In the genomic region with DNA sequence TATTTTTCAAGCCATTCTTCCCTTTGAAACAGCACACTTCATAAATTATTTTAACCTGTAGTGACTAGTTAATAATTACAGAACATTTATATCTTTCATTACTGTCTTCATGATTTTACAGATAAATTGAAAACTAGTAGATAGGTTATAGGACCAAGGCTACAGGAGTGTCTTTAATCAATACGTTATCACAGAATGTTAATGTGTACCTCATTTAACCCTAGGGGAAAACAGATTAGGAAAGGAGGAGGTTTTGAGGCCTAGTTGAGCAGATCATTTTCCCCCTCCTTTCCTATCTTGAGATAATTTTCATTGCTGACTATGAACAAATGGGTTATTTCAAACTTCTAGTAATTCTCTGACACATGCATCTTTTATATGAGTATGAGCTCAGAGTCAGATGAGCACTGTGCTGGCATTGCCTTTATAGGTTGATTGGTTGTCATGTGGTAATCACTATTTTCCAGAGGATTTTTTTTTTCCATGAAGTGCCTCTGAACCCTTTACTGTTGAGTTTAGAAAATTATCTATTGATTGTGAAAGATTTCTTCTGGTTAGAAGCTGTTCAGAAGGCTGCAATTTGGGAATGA, we compare ENCODE assay signal across 28 mouse cellular contexts. TPM values are rescaled to one million over a fixed set of nuclear protein-coding genes. Genes with fewer than 3 reads are reported as not detected.
"Had no signal": no experiment of that assay in that cellular context is flagged by ENCODE, and none has a peak within 500 bp of the region (broad histone marks: within the 10 kb centered on the region; RNA-seq: fewer than 3 reads in every experiment).

No protein-coding gene starts in this region.

- ATAC-seq: forebrain, embryonic 13.5 days; forebrain, embryonic 14.5 days; forebrain, embryonic 15.5 days; forebrain, embryonic 16.5 days; forebrain, postnatal 0 days had no signal

- H3K27me3 ChIP-seq: embryonic facial prominence, embryonic 12.5 days; embryonic facial prominence, embryonic 13.5 days; embryonic facial prominence, embryonic 15.5 days; forebrain, embryonic 12.5 days; forebrain, embryonic 13.5 days; forebrain, embryonic 15.5 days had no signal

- H3K9ac ChIP-seq: embryonic facial prominence, embryonic 12.5 days; embryonic facial prominence, embryonic 13.5 days; embryonic facial prominence, embryonic 15.5 days; forebrain, embryonic 12.5 days; forebrain, embryonic 13.5 days; forebrain, embryonic 15.5 days; forebrain, postnatal 0 days had no signal

- DNase-seq: cerebellum, adult 2 months; cerebellum, adult 8-10 months; cerebellum, adult 9-10 months; cerebellum, adult 9-11 months; cerebellum, postnatal 10 days; cerebellum, postnatal 14 days; cerebellum, postnatal 25 days; cerebellum, postnatal 36 days; embryo, embryonic 11 days; forebrain, postnatal 0 days; gastrocnemius, adult 2 months; gastrocnemius, postnatal 10 days; gastrocnemius, postnatal 14 days; gastrocnemius, postnatal 25 days; gastrocnemius, postnatal 36 days; heart, adult 11 months; heart, adult 18-20 months had no signal

- H3K27ac ChIP-seq: embryonic facial prominence, embryonic 10.5 days; embryonic facial prominence, embryonic 12.5 days; embryonic facial prominence, embryonic 13.5 days; embryonic facial prominence, embryonic 15.5 days; forebrain, embryonic 10.5 days; forebrain, embryonic 12.5 days; forebrain, embryonic 13.5 days; forebrain, embryonic 15.5 days; gastrocnemius, adult 2 months had no signal

- H3K4me2 ChIP-seq: embryonic facial prominence, embryonic 12.5 days; embryonic facial prominence, embryonic 13.5 days; embryonic facial prominence, embryonic 15.5 days; forebrain, embryonic 12.5 days; forebrain, embryonic 13.5 days; forebrain, embryonic 15.5 days had no signal

- H3K4me1 ChIP-seq: embryonic facial prominence, embryonic 10.5 days; embryonic facial prominence, embryonic 12.5 days; embryonic facial prominence, embryonic 13.5 days; embryonic facial prominence, embryonic 15.5 days; forebrain, embryonic 10.5 days; forebrain, embryonic 12.5 days; forebrain, embryonic 13.5 days; forebrain, embryonic 15.5 days had no signal

- H3K4me3 ChIP-seq: embryonic facial prominence, embryonic 10.5 days; embryonic facial prominence, embryonic 12.5 days; embryonic facial prominence, embryonic 13.5 days; embryonic facial prominence, embryonic 15.5 days; erythroblast, embryonic 14.5 days; forebrain, embryonic 10.5 days; forebrain, embryonic 12.5 days; forebrain, embryonic 13.5 days; forebrain, embryonic 15.5 days; gastrocnemius, adult 2 months had no signal

- H3K36me3 ChIP-seq: embryonic facial prominence, embryonic 10.5 days; embryonic facial prominence, embryonic 12.5 days; embryonic facial prominence, embryonic 13.5 days; embryonic facial prominence, embryonic 15.5 days; forebrain, embryonic 10.5 days; forebrain, embryonic 12.5 days; forebrain, embryonic 15.5 days had no signal

- H3K9me3 ChIP-seq: embryonic facial prominence, embryonic 10.5 days; embryonic facial prominence, embryonic 12.5 days; embryonic facial prominence, embryonic 13.5 days; embryonic facial prominence, embryonic 15.5 days; forebrain, embryonic 10.5 days; forebrain, embryonic 12.5 days; forebrain, embryonic 13.5 days; forebrain, embryonic 15.5 days had no signal

RNA-seq across cellular contexts. Expression of gene Nox4, which starts 57.9 kb away (rescaled TPM):
- polyA plus RNA-seq: erythroblast, embryonic 14.5 days had no signal
